Mouse (Mus musculus) Muller cell, postnatal 12 days (primary cell): Measurements from ENCODE around the gene Pkd1l2.

Experiments
- DNase-seq: peaks from one replicate; pipeline ENCODE4 v3.0.0-alpha.2; 2015; ENCODE audit errors: inconsistent ontology term

Gene Pkd1l2

DNA sequence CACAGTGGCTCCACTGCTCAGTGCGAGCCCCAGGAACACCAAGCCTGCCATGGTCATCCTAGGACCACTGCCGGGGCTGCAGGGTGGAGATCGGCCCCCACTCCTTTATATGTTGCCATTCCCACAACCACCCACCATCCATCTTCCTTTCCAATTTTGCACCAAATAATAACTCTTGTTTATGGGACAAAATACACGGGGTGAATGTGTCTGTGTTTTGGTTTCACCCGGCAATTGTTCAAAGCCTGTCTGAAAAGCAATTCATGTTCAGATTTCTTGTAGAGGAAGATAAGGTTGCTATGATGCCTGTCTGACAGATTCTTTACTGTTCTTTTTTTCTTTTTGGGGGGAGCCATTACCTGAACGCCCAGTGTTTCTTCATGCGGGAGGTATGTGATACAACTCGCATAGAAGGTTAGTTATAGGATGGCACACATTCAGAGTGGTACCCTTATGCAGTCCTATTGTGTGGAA is at the start of gene Pkd1l2:
Gene Pkd1l2 (minus strand): TSS at position 51 of the 474 bp plus-strand sequence.
- DNase-seq: no peak

DNA sequence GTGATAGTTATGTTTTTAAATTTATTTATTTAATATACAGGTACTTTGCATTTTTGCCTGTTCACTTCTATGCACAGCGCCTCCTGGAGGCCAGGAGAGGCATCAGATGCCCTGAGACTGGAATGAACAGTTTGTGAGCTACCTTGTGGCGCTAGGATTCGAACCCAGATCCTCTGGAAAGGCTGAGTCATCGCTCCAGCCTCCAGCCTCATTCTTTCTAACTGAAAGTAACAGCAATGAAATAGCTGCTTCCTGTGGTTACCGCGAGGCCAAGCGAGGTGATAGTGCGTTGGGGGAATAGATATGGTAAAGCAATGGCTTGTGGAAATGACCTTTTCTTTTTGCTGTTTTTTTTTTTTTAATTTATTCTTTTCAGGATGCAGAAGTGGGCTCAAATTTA is 44.8 kb upstream of the Pkd1l2 start:
- no peak for DNase-seq

DNA sequence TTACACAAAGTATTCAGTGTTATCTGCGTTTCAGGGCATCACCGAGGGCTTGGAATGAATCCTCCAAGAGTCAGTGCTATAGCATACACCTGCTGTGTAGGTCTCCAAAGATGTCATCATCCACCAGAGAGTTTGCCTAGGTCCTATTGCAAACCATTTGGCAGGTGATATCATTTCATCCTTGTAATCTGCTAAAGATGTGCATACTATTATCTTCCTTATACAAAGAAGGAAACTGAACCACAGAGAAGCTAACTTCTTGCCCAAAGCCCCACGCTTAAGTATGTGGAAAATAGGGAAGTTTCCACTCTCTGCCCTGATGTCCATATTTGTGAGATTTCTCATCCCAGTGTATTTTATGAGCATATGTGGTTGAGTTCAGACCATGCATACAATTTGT is 44.2 kb upstream of the Pkd1l2 start:
- no peak for DNase-seq

DNA sequence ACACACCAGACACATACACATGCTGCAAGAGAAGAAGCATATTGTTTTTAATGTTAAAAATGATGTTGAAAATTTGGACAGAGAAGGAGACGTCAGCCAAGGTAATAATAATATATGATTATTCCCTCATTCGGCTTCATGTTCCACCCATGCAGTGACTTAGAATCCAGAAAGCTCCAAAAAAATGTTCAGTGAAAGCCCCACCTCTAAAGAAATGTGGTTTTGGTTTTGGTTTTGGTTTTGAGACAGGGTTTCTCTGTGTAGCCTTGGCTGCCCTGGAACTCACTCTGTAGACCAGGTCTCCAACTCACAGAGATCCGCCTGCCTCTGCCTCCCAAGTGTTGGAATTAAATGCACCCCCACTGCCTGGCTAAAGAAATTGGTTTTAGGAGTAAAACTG is 43.6 kb upstream of the Pkd1l2 start:
- DNase-seq: no peak

DNA sequence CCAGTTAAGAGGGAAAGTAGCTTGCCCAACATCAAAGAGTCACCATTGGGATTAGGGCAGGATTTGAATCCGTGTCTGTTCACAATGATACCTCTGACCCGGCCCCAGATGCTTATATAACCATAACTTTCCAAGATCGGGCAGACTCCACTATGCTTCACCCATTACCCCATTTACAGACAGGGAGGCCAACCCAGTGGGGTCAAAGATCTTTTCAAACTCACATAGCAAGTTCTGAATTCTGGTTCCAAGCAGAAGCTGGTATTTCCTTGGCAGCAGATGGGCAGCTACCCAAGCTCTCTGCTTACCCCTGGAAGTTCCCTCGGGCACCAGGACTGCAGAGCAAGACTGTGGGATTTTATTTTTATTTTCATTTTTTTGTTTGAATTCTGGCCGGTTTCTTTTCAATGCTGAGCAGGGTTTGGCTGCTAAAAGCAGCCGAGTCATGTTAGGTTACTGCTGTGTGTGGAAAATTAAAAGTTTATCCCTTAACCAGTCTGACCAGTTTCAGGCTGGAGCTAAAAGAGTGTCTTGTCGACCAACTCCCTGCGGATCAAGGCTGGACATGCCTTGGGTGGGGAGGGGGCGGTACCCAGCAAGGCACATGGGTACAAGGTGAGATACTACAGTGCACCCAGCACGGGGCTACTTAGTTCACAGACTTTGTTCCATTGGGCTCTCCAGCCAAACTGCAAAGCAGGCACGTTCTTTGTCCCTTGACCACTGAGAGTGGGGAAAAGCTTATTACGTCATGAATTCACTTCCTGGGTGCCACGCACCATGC is 41.8 kb upstream of the Pkd1l2 start:
- no peak for DNase-seq

DNA sequence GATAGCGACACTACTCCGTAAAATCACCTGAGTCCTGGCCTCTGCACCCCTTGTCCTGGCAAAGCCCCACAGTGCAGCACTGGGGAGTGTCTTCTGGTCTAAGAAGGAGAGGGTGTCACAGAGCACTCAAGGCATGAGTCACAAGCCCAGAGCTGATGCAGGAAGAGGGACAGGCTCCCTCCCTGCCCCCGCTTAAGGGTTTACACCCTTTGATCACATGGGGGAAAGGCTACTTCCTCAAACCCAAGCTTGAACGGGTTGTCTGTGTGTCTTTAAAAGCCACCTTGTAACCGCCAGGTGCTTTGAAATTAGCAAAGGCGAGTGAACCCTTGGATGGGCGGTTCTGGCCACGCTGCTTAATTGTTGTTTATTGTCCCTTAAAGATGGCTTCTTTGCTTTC is 39.0 kb upstream of the Pkd1l2 start:
- no peak for DNase-seq

DNA sequence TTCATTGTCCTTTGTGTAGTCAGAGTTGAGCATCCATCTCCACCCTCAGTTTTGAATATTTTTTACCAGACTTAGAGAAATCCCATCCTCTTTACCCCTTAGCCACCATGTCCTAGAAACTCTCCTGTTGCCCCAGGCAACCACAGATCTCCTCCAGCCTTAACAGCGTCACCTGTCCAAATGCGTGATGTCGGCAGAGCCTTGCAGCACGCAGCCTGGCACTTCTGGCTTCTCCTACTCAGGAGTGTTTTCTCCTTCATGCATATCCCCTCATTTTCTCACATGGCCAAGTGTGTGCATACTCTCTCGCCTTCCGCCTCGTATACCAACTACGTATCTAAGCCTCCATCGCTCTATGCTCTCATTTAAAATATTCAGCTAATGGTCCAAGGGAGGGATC is 36.2 kb upstream of the Pkd1l2 start:
- no peak for DNase-seq

DNA sequence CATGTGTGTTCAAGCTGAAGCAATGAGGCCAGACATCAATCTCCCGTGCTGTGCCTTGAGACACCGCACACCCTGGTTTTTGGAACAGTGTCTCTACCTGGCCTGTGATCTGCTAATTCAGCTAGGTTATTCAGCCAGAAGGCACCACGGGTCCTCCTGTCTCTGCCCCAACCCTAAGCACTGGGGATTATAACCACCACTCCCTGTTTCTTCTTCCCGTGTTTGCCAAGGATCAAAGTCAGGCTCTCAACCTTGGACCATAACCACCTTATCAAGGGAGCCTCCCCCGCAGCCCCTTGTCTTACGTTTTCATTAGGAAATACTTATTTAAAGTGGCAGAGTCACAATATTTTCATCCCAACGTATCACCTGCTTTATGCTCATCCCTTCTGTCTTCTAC is 34.3 kb upstream of the Pkd1l2 start:
- DNase-seq: no peak

DNA sequence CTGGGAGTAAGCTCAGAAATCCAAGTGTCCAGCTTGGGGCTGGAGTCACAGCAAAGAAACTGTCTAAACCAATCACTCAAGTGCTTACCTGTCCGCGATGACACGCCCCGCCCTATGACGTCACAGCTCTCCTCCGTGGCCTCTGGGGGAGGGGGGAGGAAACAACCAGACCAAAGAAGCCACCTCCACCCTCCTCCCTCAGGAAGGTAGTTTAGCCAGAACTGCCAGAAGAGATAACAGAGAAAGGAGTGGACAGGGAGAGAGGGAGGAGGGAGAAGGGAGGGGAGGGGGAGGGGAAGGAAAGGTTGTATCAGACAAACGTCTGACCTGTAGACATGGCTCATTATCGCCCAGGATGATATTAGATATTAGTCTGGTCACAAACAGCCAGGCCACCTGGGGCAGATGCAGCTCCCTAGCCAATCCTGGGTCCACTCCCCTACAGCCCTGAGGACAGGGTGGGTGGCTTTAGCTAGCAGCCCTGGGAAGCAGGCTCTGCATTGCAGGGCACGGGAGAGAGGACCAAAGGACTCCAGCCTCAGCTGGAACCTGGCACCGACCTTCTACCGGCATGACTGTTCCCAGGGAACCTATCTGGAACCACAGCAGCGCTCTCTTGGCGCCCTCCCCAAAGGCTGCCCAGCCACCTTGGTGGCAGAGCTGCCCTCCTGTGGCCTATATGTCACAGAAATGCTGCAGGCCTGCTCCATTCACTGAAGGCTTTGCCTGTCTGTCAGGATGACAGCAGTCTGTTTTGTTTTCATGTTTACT is 33.6 kb upstream of the Pkd1l2 start:
- no peak for DNase-seq

DNA sequence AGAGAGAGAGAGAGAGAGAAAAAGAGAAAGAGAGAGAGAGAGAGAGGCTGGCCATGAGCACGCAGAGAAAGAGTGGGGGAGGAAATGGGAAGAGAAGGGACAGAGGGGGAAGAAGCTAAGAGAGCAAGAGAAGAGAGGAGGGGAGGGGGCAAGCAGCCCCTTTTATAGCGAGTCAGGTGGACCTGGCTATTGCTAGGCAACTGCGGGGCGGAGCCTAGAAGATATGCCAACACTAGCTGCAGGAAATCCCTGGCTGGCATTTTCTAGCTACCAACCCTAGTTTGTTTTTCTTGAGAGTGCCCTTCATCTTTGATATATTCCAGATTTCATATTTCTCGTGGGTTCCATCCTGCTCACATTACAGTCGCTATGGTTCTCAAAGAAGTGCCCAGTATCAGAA is 32.8 kb upstream of the Pkd1l2 start:
- DNase-seq: no peak

DNA sequence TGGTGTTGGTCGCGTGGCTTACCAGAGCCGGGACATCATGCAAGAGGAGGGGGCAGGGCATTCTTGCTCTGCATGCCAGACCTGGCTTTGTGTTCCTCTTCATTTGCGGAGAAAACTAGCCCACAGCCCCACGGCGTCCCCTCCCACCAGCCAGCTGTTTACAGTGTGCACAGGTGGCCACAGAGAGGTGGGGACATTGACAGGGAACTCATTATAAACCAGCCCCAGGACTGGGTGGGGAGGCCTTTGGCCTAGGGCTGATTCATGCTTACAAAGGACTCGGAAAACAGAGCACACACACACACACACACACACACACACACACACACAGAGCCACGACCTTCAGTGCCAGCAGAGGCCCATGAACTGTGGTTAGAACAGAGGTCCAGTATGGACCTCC is 30.0 kb upstream of the Pkd1l2 start:
- no peak for DNase-seq

DNA sequence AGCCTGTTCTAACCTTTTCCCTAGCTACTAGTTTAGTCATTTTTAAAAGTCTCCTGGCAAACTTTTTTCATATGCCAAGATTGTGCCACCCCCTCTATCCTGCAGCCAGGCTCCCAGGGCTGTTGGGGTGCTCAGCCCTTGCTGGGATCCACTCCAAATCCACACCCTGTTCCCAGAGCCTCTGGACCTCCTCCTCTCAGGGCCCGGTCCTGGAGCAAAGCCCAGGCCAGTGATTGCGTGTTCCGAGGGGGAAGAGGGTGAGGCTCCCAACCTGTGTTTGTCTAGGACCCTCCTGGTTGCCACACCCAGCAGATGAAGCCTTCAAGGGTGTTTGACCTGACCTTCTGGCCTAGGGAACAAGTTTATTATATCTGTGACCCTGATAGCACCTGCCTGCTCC is 29.4 kb upstream of the Pkd1l2 start:
- no peak for DNase-seq

DNA sequence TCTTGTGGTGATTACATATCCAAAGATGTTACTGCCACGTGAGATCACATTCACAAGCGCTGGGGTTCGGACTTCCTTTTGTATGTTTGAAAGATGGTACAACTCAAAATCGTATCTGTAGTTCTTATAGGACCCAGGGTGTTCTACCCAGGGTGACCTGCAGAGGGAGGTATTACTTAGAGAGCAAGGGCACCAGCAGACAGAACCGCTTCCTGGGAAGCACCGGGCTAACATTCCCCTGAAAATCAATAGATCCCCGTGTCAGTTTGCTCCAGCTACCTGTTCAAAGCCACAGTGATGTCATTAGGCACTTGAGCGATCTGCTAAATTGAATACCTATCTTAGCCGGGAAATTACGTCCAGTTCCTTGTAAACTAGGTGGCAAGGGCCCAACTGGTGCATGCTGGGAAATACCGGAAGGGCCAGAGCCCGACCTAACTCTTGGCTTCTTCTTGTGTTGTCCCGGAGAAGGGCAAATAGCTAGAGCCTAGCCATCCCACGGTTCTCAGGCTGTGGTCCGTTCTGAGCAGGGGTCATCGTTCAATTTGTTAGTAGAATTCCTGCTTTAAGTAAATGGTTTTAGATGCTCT is 27.6 kb upstream of the Pkd1l2 start:
- peak; percentile 37 for DNase-seq

DNA sequence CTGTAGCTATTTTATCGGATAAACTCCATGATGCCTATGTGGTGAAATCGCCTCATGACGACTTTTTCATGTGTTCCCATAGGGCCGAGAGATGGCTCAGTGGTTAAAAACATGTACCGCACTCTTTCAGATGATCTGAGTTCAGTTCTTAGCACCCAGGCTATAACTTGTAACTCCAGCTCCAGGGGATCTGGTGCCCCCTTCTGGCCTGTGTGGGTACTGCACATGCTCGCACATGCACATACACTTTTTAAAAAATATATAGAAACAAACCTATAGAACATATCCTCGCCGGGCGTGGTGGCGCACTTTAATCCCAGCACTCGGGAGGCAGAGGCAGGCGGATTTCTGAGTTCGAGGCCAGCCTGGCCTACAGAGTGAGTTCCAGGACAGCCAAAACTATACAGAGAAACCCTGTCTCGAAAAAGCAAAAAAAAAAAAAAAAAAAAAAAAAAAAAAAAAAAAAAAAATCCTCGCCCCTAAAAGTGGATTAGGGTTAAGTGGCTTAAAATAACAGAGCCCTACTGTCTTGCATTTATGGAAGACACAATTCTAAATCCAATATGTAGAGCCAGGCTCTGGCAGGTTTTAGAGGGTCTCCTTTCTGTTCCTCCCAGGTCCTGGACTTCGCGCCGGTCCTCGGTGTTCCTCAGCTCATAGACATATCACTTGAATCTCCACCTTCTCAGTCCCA is 26.9 kb upstream of the Pkd1l2 start:
- no peak for DNase-seq

DNA sequence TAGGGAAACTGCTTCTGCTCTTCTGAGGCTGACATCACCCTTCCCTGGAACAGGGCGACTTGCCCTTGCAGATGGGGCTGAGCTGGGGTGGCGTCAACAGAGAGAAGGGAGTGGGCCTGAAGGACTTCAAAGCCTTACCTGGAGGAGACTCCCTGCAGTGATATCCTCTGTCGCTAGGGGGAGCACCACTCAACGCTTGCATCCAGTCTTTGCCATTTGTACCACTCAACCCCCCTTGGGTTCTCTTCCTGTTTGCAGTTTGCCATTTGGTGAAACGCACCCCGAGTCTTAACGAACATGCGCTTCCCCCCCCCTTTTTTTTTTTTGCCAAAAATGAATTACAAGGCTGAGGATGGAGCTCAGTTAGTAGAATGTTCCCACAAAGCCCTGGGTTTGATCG is 25.3 kb upstream of the Pkd1l2 start:
- DNase-seq: peak; percentile 26

DNA sequence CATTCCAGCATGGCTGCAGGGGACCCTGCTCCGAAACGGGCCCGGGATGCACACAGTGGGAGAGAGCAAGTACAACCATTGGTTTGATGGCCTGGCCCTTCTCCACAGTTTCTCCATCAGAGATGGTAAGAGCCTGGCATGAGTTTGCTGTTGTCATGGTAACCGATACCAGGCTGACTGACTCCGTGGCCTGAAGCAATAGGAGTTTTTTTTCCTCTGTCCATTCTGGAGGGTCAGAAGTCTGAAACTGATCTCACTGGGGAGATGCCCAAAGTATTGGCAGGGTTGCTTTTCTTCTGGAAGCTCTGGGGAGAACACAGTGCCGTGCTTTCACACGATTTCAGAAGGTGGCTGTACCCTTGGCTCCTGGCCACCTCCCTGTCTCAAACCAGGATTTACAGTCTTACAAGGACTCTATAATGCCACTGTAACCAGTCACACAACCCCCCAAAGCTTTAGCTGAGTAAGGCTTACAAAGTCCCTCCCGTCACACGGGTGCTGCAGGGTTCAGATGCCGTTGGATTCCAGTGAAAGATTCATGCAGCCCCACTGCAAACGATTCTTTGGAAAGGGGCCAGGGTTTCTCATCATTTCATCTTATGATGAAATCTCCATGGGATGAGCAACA is 15.4 kb upstream of the Pkd1l2 start:
- peak; percentile 59 for DNase-seq

DNA sequence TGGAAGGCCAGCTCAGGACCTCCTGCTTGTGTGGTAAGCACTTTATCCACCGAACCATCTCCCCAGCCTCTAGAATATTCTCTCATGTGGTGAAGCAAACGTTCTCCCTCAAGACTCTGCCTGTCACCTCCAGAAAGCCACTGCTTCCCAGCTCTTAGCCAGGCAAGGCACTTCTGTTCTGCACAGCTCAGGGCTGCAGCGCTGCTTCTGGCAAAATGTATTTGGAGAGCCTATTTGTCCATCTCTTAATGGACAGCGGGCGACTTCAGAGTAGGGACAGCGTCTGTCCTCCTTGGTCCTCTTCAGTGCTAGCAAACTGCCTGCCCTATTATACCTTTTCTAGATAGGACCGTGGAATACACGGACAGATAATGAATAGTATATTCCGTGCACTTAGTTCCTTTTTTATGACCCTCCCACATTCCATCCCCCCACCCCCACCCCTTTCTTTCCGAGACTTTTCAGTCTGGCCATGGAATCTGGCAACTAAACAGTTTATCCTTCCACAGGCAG is 14.9 kb upstream of the Pkd1l2 start:
- DNase-seq: no peak

DNA sequence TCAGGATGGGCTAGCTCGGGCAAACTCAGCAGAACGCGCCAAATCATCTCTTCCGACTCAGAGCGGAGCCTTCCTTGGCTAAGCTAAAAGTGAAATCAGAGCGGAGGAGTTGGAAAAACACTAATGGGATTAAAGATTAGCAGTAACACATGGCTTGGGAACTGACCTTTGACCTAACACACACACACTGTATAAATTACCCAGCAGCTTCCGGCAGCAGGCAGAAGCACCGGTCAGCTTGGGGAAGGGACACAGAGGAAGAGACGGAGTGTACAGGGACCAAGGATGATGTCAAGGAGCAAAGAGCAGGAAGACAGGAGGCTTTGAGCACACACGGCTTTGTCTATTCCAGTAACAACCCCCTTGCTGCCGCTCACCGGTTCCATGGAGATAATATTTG is 13.4 kb upstream of the Pkd1l2 start, which contains the start of gene Bco1:
Gene Bco1 (plus strand): TSS at position 208 of the 400 bp plus-strand sequence.
- no peak for DNase-seq

DNA sequence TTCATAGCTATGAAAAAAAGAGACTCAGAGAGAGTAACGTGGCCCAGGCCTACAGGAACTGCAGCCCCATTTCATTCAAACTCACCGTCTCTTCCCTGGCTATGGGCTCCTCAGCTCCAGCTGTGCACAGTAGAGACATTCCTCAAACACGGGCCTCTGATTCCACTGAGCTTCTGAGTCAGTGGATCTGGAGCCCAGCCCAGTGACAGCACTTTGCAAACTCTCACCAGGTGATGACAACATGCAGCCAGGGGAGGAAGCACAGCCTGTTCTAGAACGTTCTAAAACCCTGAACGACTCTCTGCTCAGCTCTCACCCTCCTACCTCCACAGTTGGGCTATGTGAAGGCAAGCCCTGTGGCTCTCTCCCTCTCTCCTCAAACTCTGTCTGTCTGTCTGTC is 11.8 kb upstream of the Pkd1l2 start:
- DNase-seq: peak; percentile 48

DNA sequence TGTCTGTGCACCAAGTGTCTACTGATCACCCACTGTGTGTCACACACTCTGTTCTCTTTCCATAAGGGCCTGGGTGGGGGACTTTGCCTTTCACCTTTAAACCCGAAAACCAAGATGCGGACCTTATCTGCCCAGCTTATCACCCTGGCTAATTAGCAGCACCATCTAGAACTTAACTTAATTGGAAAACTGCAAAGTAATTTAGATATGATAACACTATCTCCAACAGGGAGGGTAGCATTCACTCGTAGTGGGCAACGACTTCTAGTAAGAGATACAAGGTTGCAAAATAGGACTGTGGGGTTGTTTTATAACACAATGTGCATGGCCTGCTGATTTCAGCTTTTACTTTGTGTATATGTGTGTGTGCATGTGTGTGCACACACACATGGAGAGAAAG is 7.6 kb upstream of the Pkd1l2 start:
- DNase-seq: no peak

DNA sequence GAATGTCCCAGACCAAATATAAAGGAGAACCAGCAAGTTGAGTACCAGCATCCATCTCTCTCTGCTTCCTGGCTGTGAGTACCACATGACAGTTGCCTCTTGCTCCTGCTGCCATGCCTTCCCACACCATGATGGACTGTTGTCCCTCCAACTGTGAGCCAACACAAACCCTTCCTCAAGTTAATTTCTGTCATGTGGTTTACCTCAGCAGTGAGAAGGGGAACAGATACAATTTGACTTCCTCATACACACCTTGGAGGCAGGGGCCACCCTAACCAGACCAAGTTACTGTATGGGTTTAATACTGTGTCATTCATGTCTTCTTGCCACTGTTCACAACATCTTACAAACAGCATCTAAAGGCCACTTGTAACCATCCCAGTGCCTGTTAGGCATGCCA is 4.8 kb upstream of the Pkd1l2 start:
- DNase-seq: no peak
